Mouse (Mus musculus): ENCODE results near the gene Mef2d. TPM values are rescaled to one million over a fixed set of nuclear protein-coding genes. Genes with fewer than 3 reads are reported as not detected.
A peak's percentile ranks its signal among the peaks of the same experiment; 100 is the strongest.

The Mef2d gene
- polyA plus RNA-seq, 1 experiment, result 41.5 TPM

DNA sequence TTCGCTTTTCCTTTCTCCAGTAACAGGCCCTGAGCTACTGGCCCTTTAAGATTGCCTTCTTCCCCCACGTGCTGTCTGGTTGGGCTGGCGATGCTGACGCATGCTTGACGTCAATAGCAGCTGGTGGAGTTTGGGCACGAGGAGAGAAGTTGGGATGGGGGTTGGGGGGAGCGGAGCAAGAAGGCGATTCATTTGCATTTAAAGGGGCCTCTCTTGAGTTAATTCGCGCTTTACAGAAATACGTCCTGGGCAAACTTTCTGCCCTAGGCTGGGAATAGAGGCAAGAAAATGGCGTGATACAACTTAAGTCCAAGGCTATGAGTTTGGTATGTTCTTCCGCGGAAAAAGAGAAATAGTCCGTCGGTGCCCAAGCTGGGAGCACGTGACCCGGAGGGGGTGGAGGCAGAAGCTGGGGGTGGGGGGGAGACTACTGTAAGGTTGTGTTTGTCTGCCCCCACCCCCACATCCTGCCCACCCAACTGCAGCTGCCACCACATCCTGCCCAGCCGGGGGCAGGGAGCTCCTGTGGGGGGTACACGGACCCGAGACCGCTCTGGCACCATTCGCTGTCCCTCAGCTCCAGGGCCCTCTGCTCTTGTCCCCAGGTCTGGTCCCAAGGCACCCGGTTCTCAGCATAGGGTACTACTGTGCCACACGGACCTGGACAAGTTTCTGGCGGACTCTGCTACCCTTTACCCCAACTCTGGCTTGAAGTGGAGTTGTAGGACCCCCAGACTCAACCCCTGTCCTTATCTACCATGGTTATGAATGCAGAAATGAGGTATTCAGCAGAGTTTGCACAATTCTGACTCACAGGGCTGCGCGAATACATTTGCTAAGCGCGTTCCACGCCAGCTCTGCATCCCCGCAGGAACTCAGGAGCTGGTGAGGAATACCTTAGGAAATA, 3.6 kb upstream of the Mef2d start:
- Histone ChIP-seq H3K9me3 (replicated peaks; ENCODE audit: control insufficient read depth, insufficient read depth, low read length, poor library complexity, severe bottlenecking) (no peaks in the 10 kb centered on the region), H3K9ac (ENCODE audit: low read depth, poor library complexity, severe bottlenecking) (peak overlapping the region; percentile 66), H3K36me3 (ENCODE audit: control insufficient read depth, insufficient read depth, low read length, poor library complexity, severe bottlenecking) (no peaks in the 10 kb centered on the region), H3K4me3 (ENCODE audit: low read depth, low read length) (peak overlapping the region; percentile 49), H3K27me3 (ENCODE audit: control insufficient read depth, insufficient read depth, low read length, poor library complexity, severe bottlenecking) (no peaks in the 10 kb centered on the region), H3K27ac (ENCODE audit: insufficient read depth, low read length) (no peak overlapping the region), H3K4me1 (ENCODE audit: control insufficient read depth, insufficient read depth, low read length) (peaks cover 7% of the 10 kb centered on the region)
- TF ChIP-seq EP300 (IDR thresholded peaks at IDR 0.05; ENCODE audit: insufficient read depth, low read depth, low read length) (peak; percentile 72; the same call in 1 of the 2 replicates), POLR2A (IDR thresholded peaks at IDR 0.05; ENCODE audit: insufficient read depth, low read length) (no peak)

DNA sequence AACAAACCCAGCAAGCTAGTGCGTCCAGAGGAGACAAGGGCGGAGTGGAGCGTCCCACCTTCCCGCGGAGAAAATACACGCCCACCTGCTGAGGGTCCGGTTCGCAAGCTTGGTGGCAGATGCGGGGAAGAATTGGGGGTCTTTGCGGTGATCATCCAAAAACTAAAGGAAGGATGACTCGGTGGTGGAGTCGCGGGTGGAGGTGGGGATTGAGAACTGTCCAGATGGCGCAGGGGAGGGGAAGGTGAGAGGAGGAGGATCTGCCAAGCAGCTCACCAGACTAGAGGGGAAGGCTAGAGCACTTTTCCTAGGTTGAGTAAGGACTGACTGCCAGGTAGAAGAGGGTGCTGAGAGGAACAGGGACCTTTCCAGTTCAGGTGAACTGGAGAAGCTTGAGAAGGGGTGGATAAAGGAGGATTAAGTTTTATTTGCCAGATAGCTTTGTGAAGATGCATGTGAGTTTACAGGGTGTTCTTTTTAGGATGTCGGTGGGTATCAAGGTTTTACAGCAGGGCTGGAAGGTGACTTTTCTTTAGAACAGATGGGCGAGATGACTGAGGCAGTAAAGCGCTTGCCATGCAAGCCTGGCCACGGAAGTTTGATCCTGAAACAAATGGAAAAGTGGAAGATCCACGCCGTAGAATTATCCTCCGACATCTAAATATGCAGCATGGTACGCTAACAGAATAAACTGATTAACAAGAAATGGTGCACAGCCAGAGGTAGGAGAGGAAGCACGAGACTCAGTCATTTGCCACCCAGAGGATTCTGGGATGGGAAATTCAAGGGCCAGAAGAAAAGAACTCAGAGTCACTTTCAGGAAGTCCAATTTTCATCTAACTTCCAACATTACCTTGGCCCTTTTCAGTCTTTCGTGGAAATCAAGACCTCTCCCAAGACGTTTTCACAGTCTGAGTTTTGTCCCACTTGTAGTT, 2.7 kb upstream of the Mef2d start:
- no peaks in the 10 kb centered on the region for H3K27me3 ChIP-seq (ENCODE audit: control insufficient read depth, insufficient read depth, low read length, poor library complexity, severe bottlenecking)
- H3K4me1 ChIP-seq (ENCODE audit: control insufficient read depth, insufficient read depth, low read length), result peaks cover 8% of the 10 kb centered on the region
- no peaks in the 10 kb centered on the region for H3K9me3 ChIP-seq (replicated peaks; ENCODE audit: control insufficient read depth, insufficient read depth, low read length, poor library complexity, severe bottlenecking)
- H3K9ac ChIP-seq (ENCODE audit: low read depth, poor library complexity, severe bottlenecking), result peak overlapping the region; percentile 66
- H3K36me3 ChIP-seq (ENCODE audit: control insufficient read depth, insufficient read depth, low read length, poor library complexity, severe bottlenecking), result no peaks in the 10 kb centered on the region
- no peak for TF ChIP-seq EP300 (IDR thresholded peaks at IDR 0.05; ENCODE audit: insufficient read depth, low read depth, low read length)
- TF ChIP-seq POLR2A (IDR thresholded peaks at IDR 0.05; ENCODE audit: insufficient read depth, low read length), result no peak
- no peak for TF ChIP-seq CTCF (IDR thresholded peaks at IDR 0.05; ENCODE audit: low read depth, low read length)
- H3K27ac ChIP-seq (ENCODE audit: insufficient read depth, low read length), result no peak overlapping the region
- peak overlapping the region; percentile 49 for H3K4me3 ChIP-seq (ENCODE audit: low read depth, low read length)

- H3K27me3 ChIP-seq (ENCODE audit: control insufficient read depth, insufficient read depth, low read length, poor library complexity, severe bottlenecking), result no peaks in the 10 kb centered on the region
- H3K4me1 ChIP-seq (ENCODE audit: control insufficient read depth, insufficient read depth, low read length), result peaks cover 12% of the 10 kb centered on the region
- H3K27ac ChIP-seq (ENCODE audit: insufficient read depth, low read length), result no peak overlapping the region
- no peaks in the 10 kb centered on the region for H3K9me3 ChIP-seq (replicated peaks; ENCODE audit: control insufficient read depth, insufficient read depth, low read length, poor library complexity, severe bottlenecking)
- H3K9ac ChIP-seq (ENCODE audit: low read depth, poor library complexity, severe bottlenecking), result no peak overlapping the region
- no peaks in the 10 kb centered on the region for H3K36me3 ChIP-seq (ENCODE audit: control insufficient read depth, insufficient read depth, low read length, poor library complexity, severe bottlenecking)
- H3K4me3 ChIP-seq (ENCODE audit: low read depth, low read length), result no peak overlapping the region
- no peak for TF ChIP-seq CTCF (IDR thresholded peaks at IDR 0.05; ENCODE audit: low read depth, low read length)
- TF ChIP-seq EP300 (IDR thresholded peaks at IDR 0.05; ENCODE audit: insufficient read depth, low read depth, low read length), result no peak
- no peak for TF ChIP-seq POLR2A (IDR thresholded peaks at IDR 0.05; ENCODE audit: insufficient read depth, low read length)
Measured at GRCm38 (mm10) chr3:88140178-88140902, 1.8 kb upstream of the Mef2d start.

DNA sequence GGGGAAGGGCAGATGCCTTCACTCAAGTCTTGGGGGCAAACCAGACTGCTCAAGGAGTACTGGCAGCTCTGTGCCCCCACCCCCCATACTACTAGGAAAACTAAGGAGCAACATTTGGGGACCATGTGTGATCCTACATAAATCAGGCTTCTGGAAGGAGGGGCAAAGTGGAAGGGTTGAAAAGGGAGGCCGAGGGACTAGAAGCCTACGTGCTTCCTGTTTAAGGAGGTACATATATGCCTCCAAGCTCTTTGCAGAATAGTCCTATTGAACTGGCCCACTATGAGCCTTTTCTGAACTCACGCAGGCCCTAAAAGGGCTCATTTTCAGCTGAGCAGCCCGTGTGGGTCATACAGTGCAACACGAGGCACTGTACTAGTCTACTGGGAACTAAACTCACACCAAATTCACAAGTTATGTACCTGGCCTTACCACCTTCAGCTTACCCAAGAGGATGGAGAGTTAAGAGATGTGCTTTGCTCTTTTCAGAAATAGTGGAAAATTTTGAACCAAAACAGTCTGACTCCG, 1.2 kb upstream of the Mef2d start:
- Histone ChIP-seq H3K9me3 (replicated peaks; ENCODE audit: control insufficient read depth, insufficient read depth, low read length, poor library complexity, severe bottlenecking) (no peaks in the 10 kb centered on the region), H3K4me3 (ENCODE audit: low read depth, low read length) (no peak overlapping the region), H3K36me3 (ENCODE audit: control insufficient read depth, insufficient read depth, low read length, poor library complexity, severe bottlenecking) (no peaks in the 10 kb centered on the region), H3K27ac (ENCODE audit: insufficient read depth, low read length) (no peak overlapping the region), H3K4me1 (ENCODE audit: control insufficient read depth, insufficient read depth, low read length) (peaks cover 18% of the 10 kb centered on the region), H3K27me3 (ENCODE audit: control insufficient read depth, insufficient read depth, low read length, poor library complexity, severe bottlenecking) (no peaks in the 10 kb centered on the region), H3K9ac (ENCODE audit: low read depth, poor library complexity, severe bottlenecking) (peak overlapping the region; percentile 85; the same call in 1 of the 2 replicates)
- TF ChIP-seq EP300 (IDR thresholded peaks at IDR 0.05; ENCODE audit: insufficient read depth, low read depth, low read length) (no peak), POLR2A (IDR thresholded peaks at IDR 0.05; ENCODE audit: insufficient read depth, low read length) (no peak), CTCF (IDR thresholded peaks at IDR 0.05; ENCODE audit: low read depth, low read length) (no peak)

GRCm38 (mm10) chr3:88141439-88141786, 759 bp upstream of the Mef2d start:
- Histone ChIP-seq H3K27ac (ENCODE audit: insufficient read depth, low read length) (no peak overlapping the region), H3K36me3 (ENCODE audit: control insufficient read depth, insufficient read depth, low read length, poor library complexity, severe bottlenecking) (no peaks in the 10 kb centered on the region), H3K4me1 (ENCODE audit: control insufficient read depth, insufficient read depth, low read length) (peaks cover 19% of the 10 kb centered on the region)

More at GRCm38 (mm10) chr3:88141439-88141786, 759 bp upstream of the Mef2d start:
- no peaks in the 10 kb centered on the region for H3K27me3 ChIP-seq (ENCODE audit: control insufficient read depth, insufficient read depth, low read length, poor library complexity, severe bottlenecking)
- H3K4me3 ChIP-seq (ENCODE audit: low read depth, low read length), result no peak overlapping the region; the same call in 1 of the 2 replicates
- TF ChIP-seq EP300 (IDR thresholded peaks at IDR 0.05; ENCODE audit: insufficient read depth, low read depth, low read length), result no peak
- H3K9me3 ChIP-seq (replicated peaks; ENCODE audit: control insufficient read depth, insufficient read depth, low read length, poor library complexity, severe bottlenecking), result no peaks in the 10 kb centered on the region
- H3K9ac ChIP-seq (ENCODE audit: low read depth, poor library complexity, severe bottlenecking), result peak overlapping the region; percentile 85

Data from ES-Bruce4 (cell line).